Mouse (Mus musculus) brain, embryonic 14.5 days (tissue): Measurements from ENCODE around the gene Tuft1.

Experiments used
- CTCF ChIP-seq: fragments of 200-500 bp; IDR thresholded peaks from 2 replicates; pipeline ENCODE4 v1.5.1; 2012; ENCODE audit warnings: inconsistent platforms, mild to moderate bottlenecking, moderate library complexity, borderline replicate concordance; ENCODE audit not compliant: insufficient read depth, insufficient read length; ENCODE audit errors: extremely low read depth
- POLR2A ChIP-seq: fragments of 200-500 bp; IDR thresholded peaks from 2 replicates; pipeline ENCODE4 v1.6.1; 2012; ENCODE audit warnings: mild to moderate bottlenecking, inconsistent platforms, borderline replicate concordance; ENCODE audit not compliant: poor library complexity, insufficient read depth, insufficient read length, severe bottlenecking; ENCODE audit errors: extremely low read depth

GRCm38 (mm10) chr3:94690616-94691247 is 32.1 kb upstream of the Tuft1 start:
- TF ChIP-seq POLR2A (no peak), CTCF (no peak)
